Mouse (Mus musculus) cerebellum, adult 11 months (tissue): Measurements from ENCODE around the gene Ppp1r18.

Experiments
- DNase-seq: peaks from one replicate; pipeline ENCODE4 v3.0.0; 2022

The Ppp1r18 gene

GRCm38 (mm10) chr17:35865481-35866280 is at the start of gene Ppp1r18:
Ppp1r18 (plus strand) TSS chr17:35865593.
- no peak for DNase-seq

GRCm38 (mm10) chr17:35815836-35816235 is 49.6 kb upstream of the Ppp1r18 start:
- no peak for DNase-seq

GRCm38 (mm10) chr17:35816686-35817085 is 48.7 kb upstream of the Ppp1r18 start:
- DNase-seq: no peak

- no peak for DNase-seq
Measured at GRCm38 (mm10) chr17:35817226-35817625, 48.2 kb upstream of the Ppp1r18 start.

GRCm38 (mm10) chr17:35820111-35820510 is 45.3 kb upstream of the Ppp1r18 start:
- no peak for DNase-seq

GRCm38 (mm10) chr17:35821439-35822430 is 43.7 kb upstream of the Ppp1r18 start, which contains the start of gene Ier3:
Ier3 (plus strand) TSS chr17:35821684.
- DNase-seq: peak; percentile 54

GRCm38 (mm10) chr17:35822564-35822963 is 42.8 kb upstream of the Ppp1r18 start:
- DNase-seq: no peak

- peak; percentile 76 for DNase-seq
Measured at GRCm38 (mm10) chr17:35822964-35823937, 42.1 kb upstream of the Ppp1r18 start, which contains the start of gene Flot1. Flot1 (plus strand) TSS chr17:35823230.

- no peak for DNase-seq
Measured at GRCm38 (mm10) chr17:35824402-35824801, 41.0 kb upstream of the Ppp1r18 start.

GRCm38 (mm10) chr17:35825109-35825850 is 40.1 kb upstream of the Ppp1r18 start:
- DNase-seq: no peak

GRCm38 (mm10) chr17:35829737-35830136 is 35.7 kb upstream of the Ppp1r18 start:
- DNase-seq: peak; percentile 81

GRCm38 (mm10) chr17:35832400-35833238 is 32.8 kb upstream of the Ppp1r18 start:
- no peak for DNase-seq

GRCm38 (mm10) chr17:35833239-35833751 is 32.1 kb upstream of the Ppp1r18 start:
- DNase-seq: no peak

GRCm38 (mm10) chr17:35833894-35834293 is 31.5 kb upstream of the Ppp1r18 start:
- DNase-seq: no peak

- no peak for DNase-seq
Measured at GRCm38 (mm10) chr17:35834696-35835422, 30.5 kb upstream of the Ppp1r18 start.

GRCm38 (mm10) chr17:35835424-35836140 is 29.8 kb upstream of the Ppp1r18 start:
- peak; percentile 42 for DNase-seq

- peak; percentile 85 for DNase-seq
Measured at GRCm38 (mm10) chr17:35836178-35836965, 29.0 kb upstream of the Ppp1r18 start.

GRCm38 (mm10) chr17:35836991-35837422 is 28.4 kb upstream of the Ppp1r18 start:
- DNase-seq: peak; percentile 77
